Comparison of ENCODE assay signal across 8 mouse cellular contexts in genomic region chr3:38254896-38255295, GRCm38 (mm10).
A peak's percentile ranks its signal among the peaks of the same experiment; 100 is the strongest.
DNase-seq lines count a peak whose midpoint lies in the region; ATAC-seq lines count a peak whose summit lies in the region.

No protein-coding gene starts in this region.

- 86% methylated on average over 2 of the region's 2 CpGs for WGBS in hindbrain, embryonic 12.5 days
- WGBS in hindbrain, embryonic 11.5 days: 93% methylated on average over 2 of the region's 2 CpGs
- 60% methylated on average over 2 of the region's 2 CpGs for WGBS in limb, embryonic 15.5 days

- H3K27me3 ChIP-seq in hindbrain, embryonic 12.5 days: no peaks in the 10 kb centered on the region; the same call in 1 of the 2 replicates
- no peaks in the 10 kb centered on the region for H3K27me3 ChIP-seq in hindbrain, embryonic 11.5 days (ENCODE audit: control insufficient read depth, insufficient read depth, low read length)
- no peaks in the 10 kb centered on the region for H3K27me3 ChIP-seq in limb, embryonic 15.5 days

- H3K27ac ChIP-seq in hindbrain, embryonic 12.5 days: no peak overlapping the region
- no peak overlapping the region for H3K27ac ChIP-seq in hindbrain, embryonic 11.5 days (ENCODE audit: low read depth, low read length)
- H3K27ac ChIP-seq in limb, embryonic 15.5 days: 0 out of 2 replicates have a peak overlapping the region, but pooled peaks have one; percentile 24

- no peak overlapping the region for H3K9ac ChIP-seq in hindbrain, embryonic 12.5 days
- H3K9ac ChIP-seq in hindbrain, embryonic 11.5 days (ENCODE audit: low read depth, low read length): no peak overlapping the region
- no peak overlapping the region for H3K9ac ChIP-seq in limb, embryonic 15.5 days

- H3K4me2 ChIP-seq in hindbrain, embryonic 12.5 days (replicated peaks): no peak overlapping the region
- no peak overlapping the region for H3K4me2 ChIP-seq in hindbrain, embryonic 11.5 days (replicated peaks; ENCODE audit: low read depth, low read length)
- H3K4me2 ChIP-seq in limb, embryonic 15.5 days: no peak overlapping the region

- DNase-seq in hindbrain, embryonic 11.5 days (ENCODE audit: low spot score): no peak
- peak; percentile 61 for DNase-seq in cerebellum, adult 9-11 months
- DNase-seq in heart, adult 9 months (ENCODE audit: low spot score in 2 of 2): peak; percentile 89 to 92
- DNase-seq in kidney, postnatal 10 days: peak; percentile 91
- DNase-seq in right cerebral cortex, postnatal 4 days: peak; percentile 62

- H3K4me1 ChIP-seq in hindbrain, embryonic 12.5 days: peaks cover 13% of the 10 kb centered on the region
- H3K4me1 ChIP-seq in hindbrain, embryonic 11.5 days (replicated peaks; ENCODE audit: control insufficient read depth, insufficient read depth, low read length): 0 out of 2 replicates have a peak, but pooled peaks cover 5% of the 10 kb centered on the region
- peaks cover 11% of the 10 kb centered on the region for H3K4me1 ChIP-seq in limb, embryonic 15.5 days

- no peaks in the 10 kb centered on the region for H3K36me3 ChIP-seq in hindbrain, embryonic 12.5 days
- no peaks in the 10 kb centered on the region for H3K36me3 ChIP-seq in hindbrain, embryonic 11.5 days (ENCODE audit: control insufficient read depth, insufficient read depth, low read length)
- H3K36me3 ChIP-seq in limb, embryonic 15.5 days: no peaks in the 10 kb centered on the region

- H3K9me3 ChIP-seq in hindbrain, embryonic 12.5 days (replicated peaks): no peaks in the 10 kb centered on the region
- no peaks in the 10 kb centered on the region for H3K9me3 ChIP-seq in hindbrain, embryonic 11.5 days (ENCODE audit: control insufficient read depth, low read length)
- H3K9me3 ChIP-seq in limb, embryonic 15.5 days: no peaks in the 10 kb centered on the region

- ATAC-seq in hindbrain, embryonic 12.5 days (ENCODE audit: low FRiP score): peak; percentile 33; the same call in 1 of the 2 replicates
- ATAC-seq in hindbrain, embryonic 11.5 days (ENCODE audit: low FRiP score): no peak
- ATAC-seq in limb, embryonic 15.5 days (ENCODE audit: insufficient number of reproducible peaks, low FRiP score, low TSS enrichment, low read depth): peak; percentile 70
- ATAC-seq in erythroblast, adult 5-6 weeks (replicated peaks; ENCODE audit: low FRiP score, poor library complexity, severe bottlenecking): no peak

- H3K4me3 ChIP-seq in hindbrain, embryonic 12.5 days: no peak overlapping the region
- no peak overlapping the region for H3K4me3 ChIP-seq in hindbrain, embryonic 11.5 days (ENCODE audit: low read depth, low read length)
- H3K4me3 ChIP-seq in limb, embryonic 15.5 days: no peak overlapping the region

Comparison
In these comparisons a context has a peak if more than half of its experiments do, and no peak if none do; other contexts are left out.
1. ATAC-seq: peak in hindbrain, embryonic 12.5 days (single experiment) and limb, embryonic 15.5 days (single experiment); none in hindbrain, embryonic 11.5 days (single experiment) and erythroblast, adult 5-6 weeks (single experiment).